Mouse (Mus musculus) leukemia stem cell, adult 10-12 weeks (primary cell): ENCODE results near the gene Dnaja2. TPM values are rescaled to one million over a fixed set of nuclear protein-coding genes. Genes with fewer than 3 reads are reported as not detected.

ENCODE experiments used
- polyA plus RNA-seq: library from polyadenylated mRNA; stranded (reverse); fragments of >175 nt; gene quantifications from 2 replicates; pipeline ENCODE4 v1.2.3, GENCODE M21; 2012; ENCODE audit warnings: low replicate concordance

Gene Dnaja2
- polyA plus RNA-seq, result 35.8 and 63.2 TPM in 2 replicates

DNA sequence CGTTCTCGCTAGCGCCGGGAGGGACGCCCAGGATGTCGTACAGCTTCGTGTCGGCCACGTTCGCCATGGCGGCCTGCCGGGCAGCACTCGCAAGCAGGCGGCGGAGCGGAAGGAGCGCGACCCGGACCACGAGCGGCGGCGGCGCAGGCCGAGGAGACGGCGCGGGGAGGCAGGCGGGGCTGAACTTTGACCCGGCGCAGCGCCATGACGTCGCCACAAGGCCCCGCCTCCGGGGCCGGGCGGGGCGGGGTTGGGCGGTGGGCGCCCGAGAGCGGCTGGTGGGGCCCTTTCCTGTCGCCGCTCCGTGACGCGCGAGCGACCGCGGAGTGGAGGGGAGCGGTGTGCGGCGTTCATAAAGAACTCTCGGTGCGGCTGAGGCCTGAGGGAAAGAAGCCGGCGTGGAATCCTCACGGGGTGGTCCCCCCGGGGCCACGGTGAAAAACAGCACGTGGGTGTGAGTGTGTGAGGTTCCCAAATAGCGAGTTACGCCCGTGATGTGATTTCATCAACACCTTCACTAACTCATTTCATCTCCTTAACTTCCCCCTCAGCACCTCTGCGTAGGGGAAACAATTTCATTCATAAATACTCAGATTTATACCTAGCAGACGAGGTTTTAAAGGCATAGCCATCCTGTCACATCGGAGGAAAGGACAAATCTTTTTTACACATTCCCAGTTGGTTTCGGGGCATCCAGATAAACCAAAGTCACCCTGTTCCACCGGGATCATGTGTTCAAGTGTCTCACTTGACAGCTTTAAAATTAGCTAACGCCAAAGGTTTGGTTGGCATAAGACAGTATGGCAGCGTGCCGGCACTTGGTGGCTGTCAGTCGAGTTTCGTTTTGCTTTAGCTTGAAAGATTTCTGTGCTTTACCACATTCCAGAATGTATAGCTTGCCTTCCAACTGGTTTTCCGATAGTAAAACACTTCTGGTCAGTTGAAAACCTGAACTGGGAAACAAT is at the start of gene Dnaja2:
Gene Dnaja2, minus strand, starts transcription at position 164 of the 965 bp plus-strand sequence.

GRCm38 (mm10) chr8:85492125-85492875 is 62.8 kb downstream of the Dnaja2 start, which contains the start of gene Gpt2:
Gene Gpt2, plus strand, starts transcription at chr8:85492576.

Other genes starting within 250 kb of the Dnaja2 start
- 8.4 and 11.1 TPM in 2 replicates for gene Mylk3, start 169.0 kb downstream of the Dnaja2 start, polyA plus RNA-seq
- 4.7 and 13.0 TPM in 2 replicates for gene 4921524J17Rik, start 122.5 kb downstream of the Dnaja2 start, polyA plus RNA-seq
- gene Gpt2, start 62.8 kb downstream of the Dnaja2 start, polyA plus RNA-seq, result 1.2 and 6.2 TPM in 2 replicates
- 0.48 and 1.4 TPM in 2 replicates for gene Neto2, start 145.6 kb upstream of the Dnaja2 start, polyA plus RNA-seq